Mouse (Mus musculus): ENCODE results near the gene Prex1. TPM values are rescaled to one million over a fixed set of nuclear protein-coding genes. Genes with fewer than 3 reads are reported as not detected.

Gene Prex1
- polyA plus RNA-seq, 1 experiment from 2014 or later: 20.9 TPM

DNA sequence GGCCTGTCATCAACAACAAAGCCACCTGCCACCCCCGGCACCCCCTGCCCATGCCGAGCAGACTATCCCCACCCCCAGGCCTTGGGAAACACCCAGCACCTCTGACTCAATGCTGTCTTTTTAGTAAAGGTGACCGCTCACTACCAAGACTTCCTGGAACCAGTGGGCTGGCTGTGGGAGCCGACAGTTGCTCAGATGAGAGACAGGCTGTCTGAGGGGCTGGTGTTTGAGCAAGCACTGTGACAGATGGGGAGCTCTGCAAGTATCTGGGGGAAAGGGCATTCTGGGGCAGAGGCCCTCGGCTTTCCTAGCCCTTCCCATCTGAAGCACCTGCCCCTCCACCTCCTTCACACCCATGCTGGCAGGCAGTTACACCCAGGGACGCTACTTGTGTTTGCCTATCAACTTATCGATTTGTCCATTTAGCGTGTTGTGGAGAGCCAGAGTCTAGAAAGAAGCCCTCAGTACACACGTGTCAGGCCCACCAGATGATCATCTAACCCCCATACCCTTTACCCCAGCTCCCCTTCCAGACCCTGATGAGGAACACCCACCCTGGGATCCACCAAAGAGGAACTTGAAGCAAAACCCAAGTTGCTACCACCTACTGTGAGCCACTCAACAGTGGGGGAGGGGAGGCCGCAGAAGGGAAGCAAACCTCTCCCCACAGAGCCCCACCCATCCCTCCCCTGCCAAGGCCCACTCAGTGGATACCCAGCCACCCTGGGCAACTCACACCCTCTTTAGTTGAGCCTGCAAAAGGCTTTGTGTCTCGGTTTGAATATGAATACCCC lies 57.7 kb downstream of the Prex1 start:
- DNase-seq (ENCODE audit: low spot score) (no peak), ATAC-seq (ENCODE audit: low FRiP score) (no peak)
- Histone ChIP-seq H3K27ac (ENCODE audit: low read depth, low read length) (peak overlapping the region; percentile 80), H3K4me1 (replicated peaks; ENCODE audit: control insufficient read depth, insufficient read depth, low read length) (peaks cover 31% of the 10 kb centered on the region), H3K9me3 (ENCODE audit: control insufficient read depth, low read length) (no peaks in the 10 kb centered on the region), H3K4me3 (ENCODE audit: low read depth, low read length) (no peak overlapping the region), H3K4me2 (replicated peaks; ENCODE audit: low read depth, low read length) (peak overlapping the region; percentile 9; the same call in 1 of the 2 replicates), H3K9ac (ENCODE audit: low read depth, low read length) (peak overlapping the region; percentile 20; the same call in 1 of the 2 replicates), H3K27me3 (ENCODE audit: control insufficient read depth, insufficient read depth, low read length) (no peaks in the 10 kb centered on the region), H3K36me3 (ENCODE audit: control insufficient read depth, insufficient read depth, low read length) (no peaks in the 10 kb centered on the region)
- 47% methylated on average over 11 of the region's 11 CpGs for WGBS

DNA sequence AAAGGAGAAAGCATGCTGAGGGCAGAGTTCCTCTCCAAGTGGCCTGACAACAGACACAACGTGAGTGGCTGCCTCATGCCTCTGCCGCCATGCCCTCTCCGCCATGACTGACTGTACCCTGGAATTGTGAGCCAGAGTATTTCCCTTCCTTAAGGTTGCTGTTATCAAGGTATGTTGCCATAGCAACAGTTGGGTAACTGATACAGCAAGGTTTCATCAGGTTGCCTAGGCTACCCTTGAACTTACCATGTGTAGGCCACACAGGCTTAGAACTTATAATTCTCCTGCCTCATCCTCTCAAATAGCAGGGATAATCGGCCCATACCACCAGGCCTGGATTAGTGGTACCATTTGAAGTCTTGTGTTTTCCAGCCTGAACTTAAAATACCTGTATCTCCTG lies 58.3 kb downstream of the Prex1 start:
- no peak overlapping the region for H3K4me2 ChIP-seq (replicated peaks; ENCODE audit: low read depth, low read length)
- H3K9me3 ChIP-seq (ENCODE audit: control insufficient read depth, low read length): no peaks in the 10 kb centered on the region
- H3K4me3 ChIP-seq (ENCODE audit: low read depth, low read length): no peak overlapping the region
- WGBS: 83% methylated on average over 4 of the region's 4 CpGs
- H3K27ac ChIP-seq (ENCODE audit: low read depth, low read length): peak overlapping the region; percentile 80; the same call in 1 of the 2 replicates
- peaks cover 33% of the 10 kb centered on the region for H3K4me1 ChIP-seq (replicated peaks; ENCODE audit: control insufficient read depth, insufficient read depth, low read length)
- no peaks in the 10 kb centered on the region for H3K27me3 ChIP-seq (ENCODE audit: control insufficient read depth, insufficient read depth, low read length)
- DNase-seq (ENCODE audit: low spot score) (no peak), ATAC-seq (ENCODE audit: low FRiP score) (no peak)
- no peaks in the 10 kb centered on the region for H3K36me3 ChIP-seq (ENCODE audit: control insufficient read depth, insufficient read depth, low read length)
- H3K9ac ChIP-seq (ENCODE audit: low read depth, low read length): no peak overlapping the region

DNA sequence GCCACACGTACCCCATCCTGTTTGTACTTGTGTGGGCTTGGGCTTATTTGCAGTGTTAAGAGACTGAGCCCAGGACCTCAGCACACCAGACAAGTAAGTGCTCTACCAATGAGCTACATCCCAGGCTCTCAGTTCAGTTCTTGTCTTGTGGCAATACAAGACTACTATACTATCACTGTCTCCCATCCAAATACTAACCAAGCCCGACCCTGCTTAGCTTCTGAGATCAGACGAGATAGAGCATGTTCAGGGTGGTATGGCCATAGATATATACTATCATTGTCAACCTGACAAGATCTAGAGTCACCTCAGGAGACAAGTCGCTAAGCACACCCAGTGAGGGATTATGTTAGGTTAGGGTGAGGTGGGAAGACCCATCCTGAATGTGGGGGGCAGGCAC lies 58.8 kb downstream of the Prex1 start:
- no peaks in the 10 kb centered on the region for H3K36me3 ChIP-seq (ENCODE audit: control insufficient read depth, insufficient read depth, low read length)
- 86% methylated on average over 4 of the region's 4 CpGs for WGBS
- peaks cover 33% of the 10 kb centered on the region for H3K4me1 ChIP-seq (replicated peaks; ENCODE audit: control insufficient read depth, insufficient read depth, low read length)
- H3K27ac ChIP-seq (ENCODE audit: low read depth, low read length): no peak overlapping the region
- no peak overlapping the region for H3K4me3 ChIP-seq (ENCODE audit: low read depth, low read length)
- no peak for ATAC-seq (ENCODE audit: low FRiP score)
- DNase-seq (ENCODE audit: low spot score): no peak
- no peaks in the 10 kb centered on the region for H3K27me3 ChIP-seq (ENCODE audit: control insufficient read depth, insufficient read depth, low read length)
- no peak overlapping the region for H3K4me2 ChIP-seq (replicated peaks; ENCODE audit: low read depth, low read length)
- H3K9ac ChIP-seq (ENCODE audit: low read depth, low read length): no peak overlapping the region
- H3K9me3 ChIP-seq (ENCODE audit: control insufficient read depth, low read length): no peaks in the 10 kb centered on the region

DNA sequence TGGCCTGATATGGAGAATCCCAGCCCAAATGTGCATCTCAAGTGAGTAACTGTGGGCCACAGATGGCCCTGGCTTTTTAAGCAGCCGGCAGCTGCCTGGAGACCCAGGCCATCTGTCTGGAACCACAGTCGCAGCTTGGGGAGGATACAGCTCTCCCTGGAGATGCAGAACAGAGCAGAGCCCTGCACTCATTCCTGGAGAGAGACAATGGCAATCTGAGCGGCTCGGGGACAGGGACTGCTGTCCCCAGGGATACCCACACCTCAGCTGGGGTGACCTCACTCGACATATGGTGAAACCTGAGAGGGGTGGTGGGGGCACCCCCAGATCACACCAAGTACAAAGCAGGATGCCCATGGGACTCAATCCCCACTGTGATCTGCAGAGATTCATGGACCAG lies 60.1 kb downstream of the Prex1 start:
- Histone ChIP-seq H3K4me1 (replicated peaks; ENCODE audit: control insufficient read depth, insufficient read depth, low read length) (peaks cover 33% of the 10 kb centered on the region), H3K27ac (ENCODE audit: low read depth, low read length) (peak overlapping the region; percentile 79), H3K36me3 (ENCODE audit: control insufficient read depth, insufficient read depth, low read length) (no peaks in the 10 kb centered on the region), H3K4me3 (ENCODE audit: low read depth, low read length) (no peak overlapping the region), H3K9ac (ENCODE audit: low read depth, low read length) (no peak overlapping the region), H3K9me3 (ENCODE audit: control insufficient read depth, low read length) (no peaks in the 10 kb centered on the region), H3K4me2 (replicated peaks; ENCODE audit: low read depth, low read length) (no peak overlapping the region), H3K27me3 (ENCODE audit: control insufficient read depth, insufficient read depth, low read length) (no peaks in the 10 kb centered on the region)
- 27% methylated on average over 5 of the region's 5 CpGs for WGBS
- ATAC-seq (ENCODE audit: low FRiP score) (peak; percentile 25; the same call in 1 of the 2 replicates), DNase-seq (ENCODE audit: low spot score) (peak; percentile 54)

DNA sequence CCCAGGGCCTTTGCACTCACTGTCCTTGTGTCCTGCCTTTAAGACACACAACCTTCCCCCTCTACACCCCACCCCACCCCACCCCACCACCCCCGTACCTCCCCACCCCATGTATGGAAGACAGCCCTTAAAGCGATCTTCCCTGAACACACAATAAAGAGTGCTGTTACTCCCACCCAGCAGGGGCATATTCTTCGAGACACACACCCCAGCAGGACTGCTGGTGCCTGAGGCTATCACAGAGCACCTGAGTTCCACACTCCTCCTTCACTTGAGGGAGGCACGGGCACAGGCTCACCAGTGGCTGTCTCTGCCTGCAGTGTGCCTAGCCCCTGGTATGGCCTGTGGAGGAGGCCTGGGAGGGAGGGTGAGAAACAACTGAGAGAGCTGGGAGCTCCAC lies 61.0 kb downstream of the Prex1 start:
- DNase-seq (ENCODE audit: low spot score) (no peak), ATAC-seq (ENCODE audit: low FRiP score) (no peak)
- WGBS: 72% methylated on average over 4 of the region's 4 CpGs
- Histone ChIP-seq H3K4me2 (replicated peaks; ENCODE audit: low read depth, low read length) (no peak overlapping the region), H3K9ac (ENCODE audit: low read depth, low read length) (0 out of 2 replicates have a peak overlapping the region, but pooled peaks have one; percentile 15), H3K9me3 (ENCODE audit: control insufficient read depth, low read length) (no peaks in the 10 kb centered on the region), H3K27ac (ENCODE audit: low read depth, low read length) (0 out of 2 replicates have a peak overlapping the region, but pooled peaks have one; percentile 79), H3K4me1 (replicated peaks; ENCODE audit: control insufficient read depth, insufficient read depth, low read length) (peaks cover 32% of the 10 kb centered on the region), H3K27me3 (ENCODE audit: control insufficient read depth, insufficient read depth, low read length) (no peaks in the 10 kb centered on the region), H3K4me3 (ENCODE audit: low read depth, low read length) (no peak overlapping the region), H3K36me3 (ENCODE audit: control insufficient read depth, insufficient read depth, low read length) (no peaks in the 10 kb centered on the region)

DNA sequence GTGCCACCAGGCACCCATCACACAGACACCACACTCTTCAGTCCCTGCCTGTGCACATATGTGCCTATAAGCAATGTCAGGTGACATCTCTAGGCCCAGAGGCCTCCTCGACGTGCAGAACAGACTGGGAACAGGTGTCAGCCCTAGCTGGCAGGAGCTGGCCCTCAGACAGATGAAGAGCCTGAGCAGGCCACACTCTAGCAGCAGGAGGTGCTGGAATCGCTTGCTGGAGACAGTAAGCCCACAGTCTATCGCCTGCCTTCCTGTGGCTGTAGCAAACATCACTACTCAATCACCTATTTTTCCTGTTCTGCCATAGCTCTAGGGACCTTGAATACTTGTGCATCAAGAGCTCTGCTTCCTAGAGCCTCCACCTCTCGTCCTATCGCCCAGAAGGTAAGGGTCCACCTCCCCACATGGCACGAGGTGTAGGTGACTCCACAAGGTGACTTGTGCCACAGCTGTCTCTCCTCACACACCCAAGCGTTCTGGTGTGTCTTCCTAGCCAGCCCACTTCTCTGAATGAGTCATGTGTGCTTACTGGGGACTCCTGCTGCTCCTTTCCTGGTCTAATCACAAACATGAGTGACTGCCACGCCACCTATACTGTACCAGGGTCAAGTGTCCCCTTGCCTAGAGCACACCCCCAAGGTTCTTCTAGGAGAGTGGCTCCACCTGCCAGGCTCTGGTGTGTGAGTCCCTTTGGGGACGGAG lies 62.2 kb downstream of the Prex1 start:
- ATAC-seq (ENCODE audit: low FRiP score) (no peak), DNase-seq (ENCODE audit: low spot score) (no peak)
- H3K4me1 ChIP-seq (replicated peaks; ENCODE audit: control insufficient read depth, insufficient read depth, low read length): peaks cover 23% of the 10 kb centered on the region
- no peak overlapping the region for H3K4me3 ChIP-seq (ENCODE audit: low read depth, low read length)
- no peak overlapping the region for H3K4me2 ChIP-seq (replicated peaks; ENCODE audit: low read depth, low read length)
- no peaks in the 10 kb centered on the region for H3K36me3 ChIP-seq (ENCODE audit: control insufficient read depth, insufficient read depth, low read length)
- 74% methylated on average over 10 of the region's 10 CpGs for WGBS
- H3K27me3 ChIP-seq (ENCODE audit: control insufficient read depth, insufficient read depth, low read length): no peaks in the 10 kb centered on the region
- 0 out of 2 replicates have a peak overlapping the region, but pooled peaks have one; percentile 2 for H3K27ac ChIP-seq (ENCODE audit: low read depth, low read length)
- no peak overlapping the region for H3K9ac ChIP-seq (ENCODE audit: low read depth, low read length)
- no peaks in the 10 kb centered on the region for H3K9me3 ChIP-seq (ENCODE audit: control insufficient read depth, low read length)

DNA sequence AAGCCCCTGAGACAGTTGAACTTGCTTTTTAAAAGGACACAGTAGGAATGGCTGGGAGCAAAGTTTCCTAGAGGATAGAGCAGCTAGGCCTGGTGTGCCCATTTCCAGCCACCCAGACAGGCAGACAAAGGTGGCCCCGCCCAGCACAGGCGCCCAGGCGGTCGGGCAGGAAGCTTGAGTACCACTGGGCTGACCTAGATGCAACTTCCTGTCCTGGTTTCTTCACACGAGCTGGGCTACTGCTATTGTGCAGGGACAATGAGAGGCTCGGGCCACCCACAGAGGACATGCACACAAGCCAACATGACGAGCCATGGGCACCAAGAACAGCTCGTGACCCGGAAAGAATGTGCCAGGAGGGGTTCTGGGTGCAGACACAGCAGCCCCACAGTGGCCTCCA lies 63.2 kb downstream of the Prex1 start:
- no peak for DNase-seq (ENCODE audit: low spot score)
- Histone ChIP-seq H3K9ac (ENCODE audit: low read depth, low read length) (no peak overlapping the region), H3K4me3 (ENCODE audit: low read depth, low read length) (no peak overlapping the region), H3K27ac (ENCODE audit: low read depth, low read length) (0 out of 2 replicates have a peak overlapping the region, but pooled peaks have one; percentile 1), H3K4me1 (replicated peaks; ENCODE audit: control insufficient read depth, insufficient read depth, low read length) (peaks cover 13% of the 10 kb centered on the region), H3K9me3 (ENCODE audit: control insufficient read depth, low read length) (no peaks in the 10 kb centered on the region), H3K27me3 (ENCODE audit: control insufficient read depth, insufficient read depth, low read length) (no peaks in the 10 kb centered on the region), H3K4me2 (replicated peaks; ENCODE audit: low read depth, low read length) (no peak overlapping the region), H3K36me3 (ENCODE audit: control insufficient read depth, insufficient read depth, low read length) (no peaks in the 10 kb centered on the region)
- whole genome bisulfite sequencing: 44% methylated on average over 9 of the region's 9 CpGs
- no peak for ATAC-seq (ENCODE audit: low FRiP score)

DNA sequence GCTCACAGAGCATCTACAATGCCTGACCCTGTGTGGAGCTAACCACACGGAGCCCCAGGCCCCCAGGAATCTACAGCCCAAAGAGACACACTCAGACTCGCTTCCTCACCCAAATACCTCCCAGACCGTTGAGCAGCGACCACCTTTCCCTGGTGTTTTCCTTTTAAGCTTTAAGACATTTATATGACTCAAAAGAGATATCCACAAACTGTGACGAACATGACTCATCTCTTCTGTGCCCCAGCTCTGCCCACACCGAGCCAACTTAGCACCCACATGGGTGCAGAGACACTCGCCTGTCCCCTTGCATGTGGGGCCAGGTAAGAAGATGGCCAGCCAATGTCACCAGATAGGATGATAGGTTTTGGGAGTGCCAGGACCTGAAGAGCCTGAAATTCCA lies 66.4 kb downstream of the Prex1 start:
- no peak overlapping the region for H3K9ac ChIP-seq (ENCODE audit: low read depth, low read length)
- H3K4me3 ChIP-seq (ENCODE audit: low read depth, low read length): no peak overlapping the region
- H3K9me3 ChIP-seq (ENCODE audit: control insufficient read depth, low read length): no peaks in the 10 kb centered on the region
- H3K4me1 ChIP-seq (replicated peaks; ENCODE audit: control insufficient read depth, insufficient read depth, low read length): peaks cover 2% of the 10 kb centered on the region; the same call in 1 of the 2 replicates
- 71% methylated on average over 7 of the region's 7 CpGs for WGBS
- DNase-seq (ENCODE audit: low spot score): no peak
- H3K27me3 ChIP-seq (ENCODE audit: control insufficient read depth, insufficient read depth, low read length): no peaks in the 10 kb centered on the region
- no peak overlapping the region for H3K4me2 ChIP-seq (replicated peaks; ENCODE audit: low read depth, low read length)
- no peaks in the 10 kb centered on the region for H3K36me3 ChIP-seq (ENCODE audit: control insufficient read depth, insufficient read depth, low read length)
- H3K27ac ChIP-seq (ENCODE audit: low read depth, low read length): no peak overlapping the region
- ATAC-seq (ENCODE audit: low FRiP score): no peak
